Mouse (Mus musculus) embryonic facial prominence, embryonic 13.5 days (tissue): ENCODE measurements around the gene Senp1. TPM values are rescaled to one million over a fixed set of nuclear protein-coding genes. Genes with fewer than 3 reads are reported as not detected.

Source experiments
- ATAC-seq: fragments of 200-750 bp; cut with Nextera tagmentation; 2 replicates; pipeline ENCODE4 v1.8.0; 2017; ENCODE audit warnings: low read depth; ENCODE audit not compliant: insufficient number of reproducible peaks, insufficient read depth, low FRiP score, low TSS enrichment
- H3K27ac ChIP-seq: fragments of 300-500 bp; sonication (generic); 2 replicates; pipeline ENCODE4 v1.5.1; 2015; ENCODE audit warnings: moderate library complexity, mild to moderate bottlenecking, inconsistent platforms
- H3K27me3 ChIP-seq: fragments of 300-500 bp; sonication (generic); 2 replicates; pipeline ENCODE4 v1.6.1; 2015; ENCODE audit warnings: mild to moderate bottlenecking, inconsistent platforms
- H3K36me3 ChIP-seq: fragments of 300-500 bp; sonication (generic); 2 replicates; pipeline ENCODE4 v1.6.1; 2015; ENCODE audit warnings: mild to moderate bottlenecking, inconsistent platforms
- H3K4me1 ChIP-seq: fragments of 300-500 bp; sonication (generic); 2 replicates; pipeline ENCODE4 v1.6.1; 2015; ENCODE audit warnings: inconsistent platforms
- H3K4me2 ChIP-seq: fragments of 300-500 bp; sonication (generic); 2 replicates; pipeline ENCODE4 v1.6.1; 2015; ENCODE audit warnings: moderate library complexity, mild to moderate bottlenecking, inconsistent platforms
- H3K4me3 ChIP-seq: fragments of 300-500 bp; sonication (generic); 2 replicates; pipeline ENCODE4 v1.5.1; 2015; ENCODE audit warnings: mild to moderate bottlenecking, inconsistent platforms
- H3K9ac ChIP-seq: fragments of 300-500 bp; sonication (generic); 2 replicates; pipeline ENCODE4 v1.6.1; 2015; ENCODE audit warnings: mild to moderate bottlenecking, inconsistent platforms
- H3K9me3 ChIP-seq: fragments of 300-500 bp; sonication (generic); 2 replicates; pipeline ENCODE4 v1.6.1; 2016; ENCODE audit warnings: inconsistent platforms
- WGBS: fragments of 180-500 bp; shearing (Covaris S2); methylation state at CpG from one replicate; pipeline ENCODE4 v1.1.7; 2015; ENCODE audit warnings: mixed read lengths; 5-methylcytosine and 5-hydroxymethylcytosine counted together
- polyA plus RNA-seq: library from polyadenylated mRNA; unstranded; fragments of >200 nt; fragmentation: Nextera tagmentation; extraction: Ambion mirVana; gene quantifications from 2 replicates; pipeline ENCODE4 v1.2.1, GENCODE M21; 2015

Gene Senp1
- polyA plus RNA-seq = 36.5 and 42.1 TPM in 2 replicates

GRCm38 (mm10) chr15:98093121-98094011 is at the start of gene Senp1:
TSS of gene Senp1 (minus strand) at chr15:98093744.
- Histone ChIP-seq H3K36me3 (peaks cover 5% of the 10 kb centered on the region; the same call in 1 of the 2 replicates), H3K9ac (peak within 1 kb of the TSS; percentile 96), H3K4me2 (peak within 1 kb of the TSS; percentile 68), H3K4me3 (peak within 1 kb of the TSS; percentile 93), H3K9me3 (no peaks in the 10 kb centered on the region), H3K4me1 (peaks cover 9% of the 10 kb centered on the region), H3K27ac (peak within 1 kb of the TSS; percentile 96), H3K27me3 (no peaks in the 10 kb centered on the region)
- under 1% methylated on average over 57 of the region's 58 CpGs for WGBS
- ATAC-seq = peak; percentile 85

GRCm38 (mm10) chr15:98142515-98142914 is 49.0 kb upstream of the Senp1 start:
- H3K9ac ChIP-seq = no peak overlapping the region
- H3K27ac ChIP-seq = no peak overlapping the region
- H3K4me3 ChIP-seq = no peak overlapping the region
- ATAC-seq = no peak
- H3K9me3 ChIP-seq = no peaks in the 10 kb centered on the region
- H3K4me1 ChIP-seq = peaks cover 11% of the 10 kb centered on the region
- H3K27me3 ChIP-seq = no peaks in the 10 kb centered on the region
- peaks cover 44% of the 10 kb centered on the region for H3K36me3 ChIP-seq
- no peak overlapping the region for H3K4me2 ChIP-seq
- 79% methylated on average over 10 of the region's 10 CpGs for WGBS

- ATAC-seq = no peak
- WGBS = 84% methylated on average over 5 of the region's 5 CpGs
- H3K4me3 ChIP-seq = no peak overlapping the region
- no peaks in the 10 kb centered on the region for H3K9me3 ChIP-seq
- peaks cover 60% of the 10 kb centered on the region for H3K36me3 ChIP-seq
- H3K27me3 ChIP-seq = no peaks in the 10 kb centered on the region
- H3K9ac ChIP-seq = no peak overlapping the region
- no peak overlapping the region for H3K27ac ChIP-seq
- H3K4me2 ChIP-seq = no peak overlapping the region
- peaks cover 8% of the 10 kb centered on the region for H3K4me1 ChIP-seq
These were observed 47.3 kb upstream of the Senp1 start for GRCm38 (mm10) chr15:98140809-98141208.

- no peaks in the 10 kb centered on the region for H3K27me3 ChIP-seq
- no peak overlapping the region for H3K9ac ChIP-seq
- peaks cover 6% of the 10 kb centered on the region for H3K4me1 ChIP-seq
- no peak overlapping the region for H3K4me3 ChIP-seq
- 89% methylated on average over 7 of the region's 7 CpGs for WGBS
- H3K4me2 ChIP-seq = no peak overlapping the region
- H3K9me3 ChIP-seq = no peaks in the 10 kb centered on the region
- ATAC-seq = no peak
- no peak overlapping the region for H3K27ac ChIP-seq
- H3K36me3 ChIP-seq = peaks cover 71% of the 10 kb centered on the region
These were observed 46.2 kb upstream of the Senp1 start for GRCm38 (mm10) chr15:98139763-98140162.

GRCm38 (mm10) chr15:98136871-98137270 is 43.3 kb upstream of the Senp1 start:
- H3K27me3 ChIP-seq = no peaks in the 10 kb centered on the region
- no peaks in the 10 kb centered on the region for H3K9me3 ChIP-seq
- H3K36me3 ChIP-seq = peaks cover 93% of the 10 kb centered on the region
- H3K4me1 ChIP-seq = no peaks in the 10 kb centered on the region
- 93% methylated on average over 9 of the region's 9 CpGs for WGBS
- H3K27ac ChIP-seq = no peak overlapping the region
- no peak for ATAC-seq
- H3K9ac ChIP-seq = no peak overlapping the region
- no peak overlapping the region for H3K4me2 ChIP-seq
- H3K4me3 ChIP-seq = no peak overlapping the region

GRCm38 (mm10) chr15:98135671-98136070 is 42.1 kb upstream of the Senp1 start:
- Histone ChIP-seq H3K4me2 (no peak overlapping the region), H3K27ac (no peak overlapping the region), H3K4me3 (no peak overlapping the region), H3K9ac (no peak overlapping the region), H3K9me3 (no peaks in the 10 kb centered on the region), H3K36me3 (peaks cover 95% of the 10 kb centered on the region), H3K27me3 (no peaks in the 10 kb centered on the region), H3K4me1 (no peaks in the 10 kb centered on the region)
- WGBS = 93% methylated on average over 13 of the region's 13 CpGs
- ATAC-seq = no peak

- Histone ChIP-seq H3K36me3 (peaks cover 96% of the 10 kb centered on the region), H3K4me3 (no peak overlapping the region), H3K9ac (no peak overlapping the region), H3K27ac (no peak overlapping the region), H3K9me3 (no peaks in the 10 kb centered on the region), H3K4me1 (no peaks in the 10 kb centered on the region), H3K27me3 (no peaks in the 10 kb centered on the region), H3K4me2 (no peak overlapping the region)
- ATAC-seq = no peak
- 87% methylated on average over 3 of the region's 3 CpGs for WGBS
These were observed 41.1 kb upstream of the Senp1 start for GRCm38 (mm10) chr15:98134666-98135065.

- Histone ChIP-seq H3K4me3 (no peak overlapping the region), H3K27ac (no peak overlapping the region), H3K36me3 (peaks cover 95% of the 10 kb centered on the region), H3K4me2 (no peak overlapping the region), H3K27me3 (no peaks in the 10 kb centered on the region), H3K9me3 (no peaks in the 10 kb centered on the region), H3K4me1 (no peaks in the 10 kb centered on the region), H3K9ac (no peak overlapping the region)
- no peak for ATAC-seq
- 91% methylated on average over 4 of the region's 4 CpGs for WGBS
These were observed 40.5 kb upstream of the Senp1 start for GRCm38 (mm10) chr15:98134034-98134433.

GRCm38 (mm10) chr15:98133471-98133870 is 39.9 kb upstream of the Senp1 start:
- no peak overlapping the region for H3K4me2 ChIP-seq
- no peaks in the 10 kb centered on the region for H3K9me3 ChIP-seq
- H3K4me1 ChIP-seq = no peaks in the 10 kb centered on the region
- WGBS = 86% methylated on average over 3 of the region's 3 CpGs
- H3K36me3 ChIP-seq = peaks cover 96% of the 10 kb centered on the region
- H3K9ac ChIP-seq = no peak overlapping the region
- no peak overlapping the region for H3K4me3 ChIP-seq
- ATAC-seq = no peak
- H3K27ac ChIP-seq = no peak overlapping the region
- H3K27me3 ChIP-seq = no peaks in the 10 kb centered on the region

GRCm38 (mm10) chr15:98131942-98132655 is 38.6 kb upstream of the Senp1 start:
- H3K9me3 ChIP-seq = no peaks in the 10 kb centered on the region
- no peak overlapping the region for H3K4me2 ChIP-seq
- H3K9ac ChIP-seq = no peak overlapping the region
- H3K4me1 ChIP-seq = no peaks in the 10 kb centered on the region
- H3K4me3 ChIP-seq = no peak overlapping the region
- no peak overlapping the region for H3K27ac ChIP-seq
- no peak for ATAC-seq
- no peaks in the 10 kb centered on the region for H3K27me3 ChIP-seq
- H3K36me3 ChIP-seq = peaks cover 98% of the 10 kb centered on the region
- 75% methylated on average over 15 of the region's 15 CpGs for WGBS

- no peak for ATAC-seq
- Histone ChIP-seq H3K4me2 (no peak overlapping the region), H3K36me3 (peaks cover 98% of the 10 kb centered on the region), H3K27me3 (no peaks in the 10 kb centered on the region), H3K9ac (no peak overlapping the region), H3K9me3 (no peaks in the 10 kb centered on the region), H3K27ac (no peak overlapping the region), H3K4me1 (no peaks in the 10 kb centered on the region), H3K4me3 (no peak overlapping the region)
- 93% methylated on average over 7 of the region's 7 CpGs for WGBS
These were observed 37.9 kb upstream of the Senp1 start for GRCm38 (mm10) chr15:98131451-98131850.

- Histone ChIP-seq H3K36me3 (peaks cover 98% of the 10 kb centered on the region), H3K4me1 (no peaks in the 10 kb centered on the region), H3K9me3 (no peaks in the 10 kb centered on the region), H3K4me2 (no peak overlapping the region), H3K9ac (no peak overlapping the region), H3K4me3 (no peak overlapping the region), H3K27me3 (no peaks in the 10 kb centered on the region), H3K27ac (no peak overlapping the region)
- no peak for ATAC-seq
- WGBS = 83% methylated on average over 4 of the region's 4 CpGs
These were observed 37.5 kb upstream of the Senp1 start for GRCm38 (mm10) chr15:98131001-98131400.
